Mouse (Mus musculus) lung, adult 2 months (tissue): ENCODE data around the gene Ogdh.

ENCODE experiments used
- CTCF ChIP-seq: fragments of 200-500 bp; IDR thresholded peaks from 2 replicates; pipeline ENCODE4 v1.5.1; 2011; ENCODE audit warnings: mild to moderate bottlenecking, low read length, control low read depth; ENCODE audit not compliant: insufficient read depth
- POLR2A ChIP-seq: fragments of 200-500 bp; IDR thresholded peaks from 2 replicates; pipeline ENCODE4 v1.6.1; 2011; ENCODE audit warnings: low read depth, mild to moderate bottlenecking, control low read depth, low read length, borderline replicate concordance; ENCODE audit errors: extremely low read depth

DNA sequence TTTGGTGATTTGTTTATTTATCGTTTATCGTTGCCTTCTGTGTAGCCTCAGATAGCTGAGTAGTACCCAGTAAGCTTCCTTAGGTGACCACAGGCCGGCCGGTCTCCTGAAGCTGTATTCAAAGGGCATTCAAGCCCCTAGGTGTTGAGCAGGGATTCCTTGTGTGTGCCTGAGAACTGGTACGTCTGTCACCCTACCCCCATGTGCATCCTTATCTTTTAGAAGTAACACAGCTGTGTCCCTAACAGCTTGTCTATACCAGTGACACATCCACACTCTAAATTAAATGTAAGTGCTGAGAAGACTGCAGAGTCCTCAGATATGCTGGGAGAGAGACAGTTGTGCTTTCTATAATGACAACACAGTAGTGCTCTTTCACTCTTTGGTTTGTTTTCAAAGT lies 31.9 kb downstream of the Ogdh start:
- no peak for TF ChIP-seq CTCF
- TF ChIP-seq POLR2A: no peak
